Mouse (Mus musculus) bone marrow macrophage, adult 2 months (primary cell): Measurements from ENCODE around the gene Ttc7.

Experiments used
- CTCF ChIP-seq: IDR thresholded peaks from 2 replicates; pipeline ENCODE4 v1.5.1; 2012; ENCODE audit warnings: low read depth, mild to moderate bottlenecking, low read length, moderate library complexity
- POLR2A ChIP-seq: IDR thresholded peaks from 2 replicates; pipeline ENCODE4 v1.6.1; 2012; ENCODE audit warnings: mild to moderate bottlenecking, low read depth, low read length, borderline replicate concordance

- TF ChIP-seq CTCF (no peak), POLR2A (no peak)
Measured at GRCm38 (mm10) chr17:87321673-87322072, 39.0 kb downstream of the Ttc7 start.
